Mouse (Mus musculus) embryonic stem cell, embryonic (primary cell): Measurements from ENCODE around the gene Rsbn1l.

Source experiments
- CTCF ChIA-PET, 4 experiments: fragments of 300-600 bp in 2 of 4; fragments of 350-600 bp in 2 of 4; sonication (Branson Sonifier 250); formaldehyde crosslinking; loops; one replicate each; lab custom pipeline; 2022; ENCODE audit warnings: inconsistent platforms in 2 of 4; lab: Charles Lee
- POLR2A ChIA-PET, 4 experiments: fragments of 300-600 bp in 2 of 4; fragments of 350-600 bp in 2 of 4; sonication (Branson Sonifier 250); formaldehyde crosslinking; loops; one replicate each; lab custom pipeline; 2022; ENCODE audit warnings: antibody characterized with exemption in 4 of 4, inconsistent platforms in 1 of 4; lab: Charles Lee

The Rsbn1l gene

DNA sequence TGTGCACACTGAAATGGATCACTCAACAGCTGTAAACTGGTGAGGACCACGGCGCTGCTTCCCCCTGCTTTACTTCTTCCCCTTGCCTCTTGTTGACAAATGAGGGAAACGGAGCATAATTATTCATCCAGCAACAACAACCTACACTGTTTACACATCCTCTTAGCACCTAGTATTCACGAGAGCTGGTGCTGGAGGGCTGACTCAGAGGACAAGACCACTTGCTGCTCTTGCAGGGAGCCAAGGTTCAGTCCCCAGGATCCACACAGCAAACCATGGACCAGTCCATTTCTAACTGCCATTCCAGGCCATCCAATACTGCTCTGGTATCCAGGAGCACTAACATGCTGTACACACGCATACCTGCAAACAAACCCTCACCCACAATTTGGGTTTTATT is 20.3 kb downstream of the Rsbn1l start:
- ChIA-PET POLR2A (interaction anchor here in 3 of 4 experiments (0.6 to 2.5 kb wide), 10 partner anchors 10 to 751 kb away, joined by 3 to 28 read pairs (median 5); partner anchors contain the start of genes Phtf2 (in 1 of the 3) and Tmem60 (in 1 of the 3)), CTCF (no interaction called here)

DNA sequence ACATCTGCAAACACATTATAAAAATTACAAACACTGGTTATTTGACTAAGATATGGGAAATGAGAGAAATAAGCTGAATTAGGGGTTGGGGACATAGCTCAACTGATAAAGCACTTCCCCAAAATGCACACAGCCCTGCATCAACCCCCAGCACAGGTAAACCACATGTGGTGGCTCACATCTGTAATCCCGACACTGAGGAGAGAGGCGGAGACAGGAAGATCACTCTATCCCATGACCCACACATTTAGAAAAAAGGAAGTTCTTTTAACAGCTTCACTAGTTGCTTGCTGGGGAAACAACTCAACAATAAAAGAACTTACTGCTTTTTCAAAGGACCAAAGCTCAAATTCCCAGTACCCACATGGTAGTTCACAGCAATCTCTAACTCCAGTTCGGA is 23.6 kb downstream of the Rsbn1l start:
- POLR2A ChIA-PET, result interaction anchor here in 1 of 4 experiments (0.6 to 2.7 kb wide), 6 partner anchors 8 to 54 kb away, joined by 3 to 22 read pairs (median 4); no protein-coding TSS in a partner anchor
- CTCF ChIA-PET, result interaction anchor here in 2 of 4 experiments (0.6 to 0.8 kb wide), 2 partner anchors 19 to 20 kb away, joined by 3 read pairs; no protein-coding TSS in a partner anchor

DNA sequence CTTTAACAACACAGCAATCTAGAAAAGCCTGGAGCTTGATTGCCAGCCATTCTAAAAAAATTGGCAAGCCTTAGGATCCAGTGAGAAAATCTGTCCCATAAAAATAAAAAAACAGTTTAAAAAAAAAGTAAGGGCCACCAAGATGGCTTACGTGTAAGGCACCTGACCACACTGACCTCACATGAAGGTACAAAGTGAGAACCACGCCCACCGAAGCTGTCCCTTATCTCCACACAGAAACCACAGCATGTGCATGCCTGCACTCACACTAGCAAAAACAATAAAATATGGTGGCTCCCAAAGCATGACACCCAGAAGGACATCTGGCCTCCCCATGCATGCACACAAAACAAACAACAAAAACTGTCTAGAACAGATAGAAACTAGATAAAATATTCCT is 24.9 kb downstream of the Rsbn1l start:
- POLR2A ChIA-PET, result interaction anchor here in 3 of 4 experiments (0.7 to 3.8 kb wide), 7 partner anchors 9 to 37 kb away, joined by 3 to 28 read pairs (median 10); no protein-coding TSS in a partner anchor

DNA sequence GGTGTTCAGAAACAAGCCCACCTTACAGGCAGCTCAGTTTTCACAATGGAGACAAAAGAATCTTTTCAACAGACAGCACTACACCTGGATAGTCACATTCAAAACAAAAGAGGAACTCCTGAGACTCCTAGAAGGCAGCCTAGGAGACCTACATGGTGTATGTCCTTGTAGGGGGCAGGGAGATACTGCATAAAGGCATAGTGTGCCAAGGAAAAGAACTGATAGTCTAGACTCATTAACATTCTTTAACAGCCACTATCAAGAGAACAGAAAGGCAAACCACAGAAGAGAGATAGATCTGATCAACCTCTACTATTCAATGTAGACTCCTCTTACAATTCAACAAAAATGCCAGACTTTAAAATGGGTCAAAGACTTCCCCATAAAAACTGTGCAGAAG is 25.8 kb downstream of the Rsbn1l start:
- POLR2A ChIA-PET, result interaction anchor here in 3 of 4 experiments (0.8 to 3.8 kb wide), 12 partner anchors 9 to 38 kb away, joined by 3 to 28 read pairs (median 6); no protein-coding TSS in a partner anchor

More for the DNA sequence above, 24.9 kb downstream of the Rsbn1l start:
- CTCF ChIA-PET, result no interaction called here

DNA sequence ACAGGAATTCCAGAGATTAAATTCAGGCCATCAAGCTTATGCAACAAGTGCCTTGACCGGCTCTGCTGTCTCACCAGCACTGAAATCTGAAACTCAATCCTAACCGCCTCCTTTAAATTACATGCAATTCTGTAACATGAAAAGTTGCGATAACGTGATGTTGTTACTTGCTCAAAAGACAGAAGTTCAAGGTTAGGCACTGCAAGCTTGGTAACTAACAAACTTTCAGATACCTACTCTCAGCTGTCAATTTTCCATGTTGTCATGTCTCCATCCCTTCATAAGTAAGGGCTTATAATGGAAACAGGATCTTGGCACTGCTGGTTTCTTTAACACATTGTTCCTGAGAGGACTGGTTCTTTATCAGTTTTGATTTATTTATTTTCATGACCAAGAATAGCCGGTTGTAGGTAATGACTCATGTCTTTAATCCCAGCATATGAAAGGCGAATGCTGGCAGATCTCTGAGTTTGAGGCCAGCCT is 26.5 kb downstream of the Rsbn1l start:
- CTCF ChIA-PET, result interaction anchor here in 1 of 4 experiments (1.1 kb wide), 1 partner anchor 16 kb away, joined by 4 read pairs; no protein-coding TSS in a partner anchor
- POLR2A ChIA-PET, result interaction anchor here in 2 of 4 experiments (0.8 to 3.8 kb wide), 12 partner anchors 8 to 21 kb away, joined by 3 to 28 read pairs (median 6); no protein-coding TSS in a partner anchor

More for the DNA sequence above, 25.8 kb downstream of the Rsbn1l start:
- CTCF ChIA-PET, result interaction anchor here in 1 of 4 experiments (1.1 kb wide), 1 partner anchor 16 kb away, joined by 4 read pairs; no protein-coding TSS in a partner anchor

DNA sequence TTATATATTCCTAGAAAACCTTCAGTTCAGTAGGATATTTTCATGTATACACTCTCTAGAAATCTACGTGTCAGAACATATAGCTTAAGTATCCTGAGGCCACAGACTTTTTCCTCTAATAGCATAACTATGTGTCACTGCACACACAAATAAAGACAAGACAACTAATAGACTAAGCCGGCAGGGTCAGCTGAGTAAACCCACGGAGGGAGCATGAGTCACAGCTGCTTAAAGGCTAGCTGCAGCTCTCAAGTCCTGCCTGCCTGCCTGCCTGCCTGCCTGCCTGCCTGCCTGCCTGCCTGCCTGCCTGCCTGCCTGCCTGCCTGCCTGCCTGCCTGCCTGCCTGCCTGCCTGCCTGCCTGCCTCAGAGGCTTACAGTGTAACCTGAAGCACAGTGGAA is 30.7 kb downstream of the Rsbn1l start:
- ChIA-PET POLR2A (interaction anchor here in 2 of 4 experiments (0.5 to 1.3 kb wide), 9 partner anchors 12 to 44 kb away, joined by 3 to 6 read pairs (median 3); no protein-coding TSS in a partner anchor), CTCF (interaction anchor here in 1 of 4 experiments (0.7 kb wide), 1 partner anchor 18 kb away, joined by 5 read pairs; no protein-coding TSS in a partner anchor)

DNA sequence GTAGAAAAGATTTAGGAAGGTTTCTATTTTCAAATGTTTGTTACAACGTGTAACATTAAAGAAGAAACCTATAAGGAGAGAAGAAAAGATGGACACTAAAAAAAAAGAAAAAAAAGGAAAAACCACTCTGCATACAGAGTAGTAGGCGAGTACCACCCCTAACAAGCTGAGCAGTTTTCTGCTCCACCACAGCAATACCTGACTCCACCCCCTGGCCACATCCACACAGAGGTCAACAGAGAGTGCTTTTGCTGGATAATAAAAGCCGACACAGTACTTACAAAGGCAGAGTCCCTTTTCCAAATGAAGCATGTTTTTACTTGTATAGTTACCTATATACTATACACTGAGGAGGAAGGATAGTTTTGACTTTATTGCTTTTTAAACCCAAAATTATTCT is 31.6 kb downstream of the Rsbn1l start:
- CTCF ChIA-PET, result no interaction called here
- POLR2A ChIA-PET, result interaction anchor here in 1 of 4 experiments (0.7 to 1.7 kb wide), 5 partner anchors 9 to 49 kb away, joined by 3 to 6 read pairs (median 3); no protein-coding TSS in a partner anchor

DNA sequence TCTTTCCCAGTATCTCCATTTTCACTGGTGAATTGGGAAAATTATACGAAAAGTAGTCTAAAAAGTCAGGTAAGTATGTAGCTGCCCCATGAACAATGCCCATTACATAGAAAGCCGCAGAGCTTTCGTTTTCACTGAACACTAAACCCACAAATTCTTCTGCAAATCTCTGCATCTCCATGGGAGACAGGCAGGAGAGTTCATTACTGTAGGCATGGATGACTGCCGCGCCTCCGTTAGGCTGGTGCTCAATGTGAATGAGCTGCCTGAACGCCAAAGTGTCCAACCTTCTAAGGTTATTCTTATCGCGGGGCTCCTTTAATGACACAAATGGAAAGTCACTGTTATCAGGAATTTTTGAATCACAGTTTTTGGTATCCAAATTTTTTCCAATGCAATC is 36.6 kb downstream of the Rsbn1l start:
- ChIA-PET POLR2A (interaction anchor here in 3 of 4 experiments (0.6 to 2.7 kb wide), 6 partner anchors 9 to 730 kb away, joined by 3 to 13 read pairs (median 4); no protein-coding TSS in a partner anchor), CTCF (no interaction called here)

DNA sequence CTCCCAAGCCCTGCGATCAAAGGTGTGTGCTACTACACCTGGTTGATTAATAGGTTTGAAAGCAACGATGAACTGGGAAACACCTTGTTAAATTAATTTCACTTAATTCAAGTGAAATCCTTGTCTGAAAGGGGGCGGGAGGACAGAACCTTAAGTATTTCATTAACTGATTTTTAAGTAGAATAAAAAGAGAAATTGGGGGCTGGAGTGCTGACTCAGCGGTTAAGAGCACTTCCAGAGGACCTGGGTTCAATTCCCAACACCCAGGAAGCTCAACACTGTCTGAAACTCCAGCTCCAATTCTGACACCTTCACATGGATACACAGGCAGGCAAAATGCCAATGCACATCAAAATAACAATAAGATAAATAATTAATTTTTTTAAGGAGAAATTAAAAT is 37.2 kb downstream of the Rsbn1l start:
- ChIA-PET POLR2A (interaction anchor here in 2 of 4 experiments (0.6 to 2.7 kb wide), 6 partner anchors 8 to 63 kb away, joined by 3 to 13 read pairs (median 4); no protein-coding TSS in a partner anchor), CTCF (no interaction called here)

DNA sequence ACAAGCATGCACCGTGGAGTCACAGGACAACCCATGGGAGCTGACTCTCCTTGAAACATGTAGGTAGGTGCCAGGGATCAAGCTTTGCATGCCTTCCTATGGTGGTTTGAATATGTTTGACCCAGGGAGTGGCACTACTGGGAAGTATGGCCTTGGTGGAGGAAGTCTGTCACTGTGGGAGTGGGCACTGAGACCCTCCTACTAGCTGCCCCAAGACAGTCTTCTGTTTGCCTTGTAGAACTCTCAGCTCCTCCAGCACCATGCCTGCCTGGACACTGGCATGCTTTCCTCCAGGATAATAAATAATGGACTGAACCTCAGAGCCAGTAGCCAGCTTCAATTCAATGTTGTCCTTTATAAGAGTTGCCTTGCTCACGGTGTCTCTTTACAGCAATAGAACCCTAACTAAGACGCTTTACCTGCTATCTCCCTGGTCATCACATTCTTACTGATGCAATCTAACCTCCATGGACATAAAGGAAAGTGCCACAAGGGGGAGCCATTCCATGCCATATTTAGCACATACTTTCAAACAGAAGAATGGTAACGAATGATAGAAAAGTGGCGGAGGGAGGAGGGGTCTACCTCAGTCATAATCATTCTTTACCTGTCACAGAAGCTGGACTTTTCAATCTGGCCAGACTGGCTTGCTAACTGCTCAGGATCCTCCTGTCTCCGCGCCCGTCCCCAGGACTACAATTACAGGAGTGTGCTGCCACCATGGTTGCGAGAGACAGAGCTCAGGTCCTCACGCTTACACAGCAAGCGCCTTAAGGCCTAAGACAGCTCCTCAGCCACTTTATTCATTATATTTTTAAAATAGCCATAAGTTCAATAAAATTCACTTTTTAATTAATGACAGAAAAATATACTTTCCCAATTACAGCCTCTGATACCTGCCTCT is 42.6 kb downstream of the Rsbn1l start:
- ChIA-PET POLR2A (interaction anchor here in 3 of 4 experiments (0.5 to 2.7 kb wide), 25 partner anchors 10 to 95 kb away, joined by 3 to 10 read pairs (median 4); partner anchors contain the start of genes Phtf2 (in 2 of the 3) and Tmem60 (in 2 of the 3)), CTCF (interaction anchor here (0.5 to 4.0 kb wide), 16 partner anchors 8 to 542 kb away, joined by 3 to 35 read pairs (median 4); no protein-coding TSS in a partner anchor)

DNA sequence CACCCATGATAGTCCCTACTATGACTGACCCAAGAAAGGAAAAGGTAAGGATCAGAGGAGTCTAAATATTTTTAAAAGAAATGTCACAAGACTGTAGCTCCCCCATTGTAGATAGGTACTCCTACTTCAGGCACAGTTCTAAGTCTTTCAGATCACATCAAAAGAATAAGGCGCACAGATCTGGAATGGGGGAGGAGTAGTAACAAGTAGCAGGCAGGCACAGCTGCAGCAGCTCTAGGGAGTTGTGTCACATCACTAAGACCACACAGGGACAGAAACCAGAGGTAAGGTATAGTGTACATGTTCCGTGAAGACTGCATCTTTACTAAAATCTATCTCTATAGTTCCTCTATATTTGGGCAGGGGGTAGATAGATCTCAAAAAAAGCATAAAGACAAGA is 44.5 kb downstream of the Rsbn1l start:
- POLR2A ChIA-PET, result interaction anchor here in 1 of 4 experiments (1.1 to 2.7 kb wide), 4 partner anchors 14 to 57 kb away, joined by 3 to 10 read pairs (median 6); no protein-coding TSS in a partner anchor
- CTCF ChIA-PET, result no interaction called here

DNA sequence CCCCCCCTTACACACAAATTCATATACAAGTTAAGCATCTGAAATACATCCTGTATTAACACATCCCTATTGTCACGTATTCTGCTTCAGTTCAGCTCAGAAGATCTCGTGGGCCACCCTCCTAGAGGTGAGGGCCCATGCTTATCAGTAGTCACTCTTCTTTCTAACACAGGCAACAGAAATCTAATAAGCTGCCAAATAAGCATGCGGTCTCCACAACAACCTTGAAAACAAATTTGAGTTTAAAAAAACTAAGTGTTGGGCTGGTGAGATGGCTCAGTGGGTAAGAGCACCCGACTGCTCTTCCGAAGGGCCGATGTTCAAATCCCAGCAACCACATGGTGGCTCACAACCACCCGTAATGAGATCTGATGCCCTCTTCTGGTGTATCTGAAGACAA is 50.0 kb downstream of the Rsbn1l start:
- POLR2A ChIA-PET, result interaction anchor here in 2 of 4 experiments (0.6 to 1.4 kb wide), 4 partner anchors 10 to 172 kb away, joined by 3 read pairs; partner anchors contain the start of genes Phtf2 (in 1 of the 2) and Tmem60 (in 1 of the 2)
- CTCF ChIA-PET, result interaction anchor here in 1 of 4 experiments (0.7 kb wide), 2 partner anchors 22 to 65 kb away, joined by 5 to 9 read pairs; no protein-coding TSS in a partner anchor

DNA sequence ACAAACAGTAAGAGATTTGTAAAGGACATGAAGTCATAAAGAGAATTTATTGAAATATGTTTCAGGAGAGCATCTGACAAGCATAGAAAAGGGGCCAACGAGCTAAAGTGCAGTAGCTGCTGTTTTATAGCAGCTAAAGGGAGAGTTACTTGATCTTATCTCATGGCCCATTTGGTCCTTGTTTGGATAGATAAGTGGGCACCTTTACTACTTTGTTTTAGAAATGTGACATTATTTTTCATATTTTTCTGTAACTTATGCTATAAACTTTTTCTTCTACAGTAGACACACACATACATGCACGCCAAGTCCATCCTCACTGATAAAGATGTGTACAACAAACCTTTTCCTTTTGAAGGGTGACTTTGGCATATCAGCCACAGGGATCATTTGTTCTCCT is 50.8 kb downstream of the Rsbn1l start:
- CTCF ChIA-PET, result no interaction called here
- POLR2A ChIA-PET, result interaction anchor here in 1 of 4 experiments (1.4 kb wide), 1 partner anchor 24 kb away, joined by 3 read pairs; the partner anchor contains the start of genes Phtf2 and Tmem60

DNA sequence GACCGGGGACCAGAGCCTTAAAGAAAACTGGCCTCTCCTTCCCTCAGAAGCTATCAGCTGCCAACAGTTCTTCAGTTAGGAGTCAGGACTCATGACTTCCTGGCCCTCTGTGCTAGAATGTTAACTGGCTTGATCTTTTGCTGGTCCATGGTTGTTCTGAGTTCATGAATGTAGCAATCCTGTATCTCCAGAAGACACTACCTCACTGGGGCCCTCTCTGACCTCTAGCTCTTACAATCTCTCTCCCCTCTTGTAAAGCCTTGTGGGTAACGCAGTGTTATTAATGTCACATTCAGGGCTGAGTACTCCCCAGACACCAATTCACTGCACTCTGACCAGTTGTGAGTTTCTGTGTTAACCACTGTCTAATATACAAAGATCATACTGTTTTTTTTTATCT is 51.6 kb downstream of the Rsbn1l start:
- CTCF ChIA-PET, result no interaction called here
- POLR2A ChIA-PET, result interaction anchor here in 1 of 4 experiments (0.6 kb wide), 1 partner anchor 1876 kb away, joined by 4 read pairs; no protein-coding TSS in a partner anchor

DNA sequence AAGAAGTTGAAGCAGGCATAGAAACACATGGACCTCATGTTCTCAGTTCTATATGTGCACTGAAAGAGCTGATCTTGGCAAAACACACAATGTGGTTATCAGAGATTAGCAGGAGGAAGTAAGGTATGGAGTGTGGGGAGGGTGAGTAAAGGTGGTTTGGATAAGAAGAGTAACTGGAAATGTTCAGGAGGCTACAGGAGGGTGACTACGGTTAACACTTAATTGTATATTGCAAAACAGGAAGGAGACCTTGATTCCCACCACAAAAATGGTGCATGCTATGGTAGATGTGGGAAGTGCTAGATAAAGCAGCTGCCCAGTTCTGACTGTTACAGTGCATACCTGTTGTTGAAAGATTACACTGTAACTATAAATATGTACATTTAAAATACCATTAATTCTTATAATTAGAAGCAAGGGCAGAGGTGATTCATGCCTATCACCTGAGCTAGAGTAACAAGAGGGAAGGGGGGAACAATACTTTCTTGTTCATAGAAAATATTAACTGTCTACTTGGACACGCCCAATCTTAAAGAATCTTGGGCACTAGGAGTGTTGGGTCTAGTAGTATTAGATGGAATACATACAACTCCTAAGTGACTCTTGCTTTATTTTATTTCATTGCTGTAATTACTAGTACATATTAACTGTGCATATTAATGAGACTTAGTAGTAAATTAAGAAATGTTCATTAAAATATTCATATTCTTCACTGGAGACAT is 58.6 kb downstream of the Rsbn1l start:
- POLR2A ChIA-PET, result no interaction called here
- CTCF ChIA-PET, result no interaction called here

DNA sequence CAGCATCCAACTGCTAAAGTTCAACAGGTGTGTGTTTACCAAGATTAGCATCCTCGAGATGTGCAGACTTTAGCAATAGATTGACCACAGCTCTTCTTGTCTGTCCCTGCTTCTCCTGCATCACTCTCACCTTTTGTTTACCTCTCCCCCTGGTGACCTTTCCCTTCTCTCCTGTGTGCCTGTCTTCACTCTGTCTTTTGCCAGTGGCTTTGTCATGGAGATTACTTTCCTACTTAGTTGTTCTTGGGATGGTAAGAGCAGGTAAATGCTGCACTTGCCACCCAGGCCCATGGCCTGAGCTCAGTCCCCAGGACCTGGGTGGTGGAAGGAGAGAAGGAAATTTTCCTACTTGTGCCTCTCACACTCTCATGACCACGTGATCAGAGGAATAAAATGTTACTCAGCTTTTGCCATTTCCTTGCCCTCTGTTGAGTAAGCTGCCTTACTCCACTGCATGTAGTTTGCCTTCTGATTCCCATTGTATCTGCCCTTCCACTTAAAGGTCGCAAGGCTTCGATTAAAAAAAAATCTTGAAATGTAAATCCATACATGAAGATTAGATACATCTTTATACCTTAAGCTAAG is 72.1 kb downstream of the Rsbn1l start:
- POLR2A ChIA-PET, result interaction anchor here in 2 of 4 experiments (0.8 to 3.8 kb wide), 11 partner anchors 9 to 67 kb away, joined by 3 to 22 read pairs (median 5); no protein-coding TSS in a partner anchor
- CTCF ChIA-PET, result interaction anchor here in 2 of 4 experiments (0.5 to 1.2 kb wide), 2 partner anchors 22 to 92 kb away, joined by 3 to 5 read pairs; no protein-coding TSS in a partner anchor
